Mouse (Mus musculus): ENCODE measurements around the gene Pgm2l1. TPM values are rescaled to one million over a fixed set of nuclear protein-coding genes. Genes with fewer than 3 reads are reported as not detected.

Pgm2l1 gene
- polyA plus RNA-seq, 1 experiment from 2014 or later: 9.2 TPM

DNA sequence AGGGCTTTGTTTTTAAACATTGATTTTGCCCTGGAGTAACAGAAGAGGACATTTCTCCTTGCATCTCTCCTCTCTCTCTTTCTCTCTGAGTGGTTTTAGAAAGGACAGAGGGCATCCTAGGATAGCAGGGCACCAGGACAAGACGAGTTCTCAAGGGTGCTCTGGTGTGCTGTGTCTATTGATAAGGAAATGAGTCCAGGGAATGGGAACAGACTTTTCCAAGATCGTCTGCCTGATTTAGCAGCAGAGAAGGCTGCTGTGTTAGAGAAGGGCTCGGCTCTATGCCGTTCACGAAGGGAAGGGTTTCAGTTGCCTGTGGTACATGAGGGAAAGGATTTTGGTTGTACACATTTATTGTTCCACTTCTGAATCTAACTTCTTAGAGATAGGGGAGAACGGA is 82.5 kb downstream of the Pgm2l1 start:
- no peak overlapping the region for H3K4me3 ChIP-seq (ENCODE audit: low read depth, low read length)
- peak overlapping the region; percentile 52 for H3K27ac ChIP-seq (ENCODE audit: low read depth, low read length)
- H3K9ac ChIP-seq (ENCODE audit: low read length): peak overlapping the region; percentile 18; the same call in 1 of the 2 replicates
- ATAC-seq: peak; percentile 30; the same call in 1 of the 2 replicates
- peak; percentile 33 for DNase-seq (ENCODE audit: low spot score)
- H3K4me2 ChIP-seq (ENCODE audit: low read length): no peak overlapping the region
- H3K27me3 ChIP-seq (replicated peaks; ENCODE audit: control insufficient read depth, insufficient read depth, low read length): no peaks in the 10 kb centered on the region
- peaks cover 23% of the 10 kb centered on the region for H3K4me1 ChIP-seq (ENCODE audit: control insufficient read depth, insufficient read depth, low read length)
- WGBS: 19% methylated on average over 6 of the region's 6 CpGs
- H3K36me3 ChIP-seq (ENCODE audit: control insufficient read depth, insufficient read depth, low read length): no peaks in the 10 kb centered on the region
- H3K9me3 ChIP-seq (replicated peaks; ENCODE audit: control insufficient read depth, low read length): no peaks in the 10 kb centered on the region

DNA sequence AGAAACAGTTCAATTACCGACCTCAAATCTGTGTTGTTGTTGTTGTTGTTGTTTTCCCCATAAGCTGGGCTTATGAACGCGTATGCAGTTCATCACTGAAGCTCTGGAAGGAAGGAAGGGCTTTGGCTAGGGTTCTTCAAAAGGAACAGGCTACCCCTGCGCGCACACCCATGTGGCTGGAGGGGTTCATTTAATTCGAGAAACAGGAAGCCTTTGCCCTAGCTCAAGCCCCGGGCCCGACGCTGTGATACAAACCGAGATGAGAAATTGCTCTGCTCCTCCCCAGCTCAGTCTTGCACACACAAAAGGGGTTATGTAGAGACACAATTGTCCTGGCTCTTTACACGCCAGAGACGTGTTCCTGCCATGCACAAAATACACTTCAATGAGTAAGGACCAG is 83.1 kb downstream of the Pgm2l1 start:
- H3K27ac ChIP-seq (ENCODE audit: low read depth, low read length): peak overlapping the region; percentile 52; the same call in 1 of the 2 replicates
- H3K4me1 ChIP-seq (ENCODE audit: control insufficient read depth, insufficient read depth, low read length): peaks cover 23% of the 10 kb centered on the region
- no peak overlapping the region for H3K4me2 ChIP-seq (ENCODE audit: low read length)
- no peaks in the 10 kb centered on the region for H3K27me3 ChIP-seq (replicated peaks; ENCODE audit: control insufficient read depth, insufficient read depth, low read length)
- DNase-seq (ENCODE audit: low spot score) (no peak), ATAC-seq (no peak)
- H3K36me3 ChIP-seq (ENCODE audit: control insufficient read depth, insufficient read depth, low read length): no peaks in the 10 kb centered on the region
- WGBS: 86% methylated on average over 12 of the region's 12 CpGs
- no peak overlapping the region for H3K4me3 ChIP-seq (ENCODE audit: low read depth, low read length)
- no peaks in the 10 kb centered on the region for H3K9me3 ChIP-seq (replicated peaks; ENCODE audit: control insufficient read depth, low read length)
- peak overlapping the region; percentile 18; the same call in 1 of the 2 replicates for H3K9ac ChIP-seq (ENCODE audit: low read length)

DNA sequence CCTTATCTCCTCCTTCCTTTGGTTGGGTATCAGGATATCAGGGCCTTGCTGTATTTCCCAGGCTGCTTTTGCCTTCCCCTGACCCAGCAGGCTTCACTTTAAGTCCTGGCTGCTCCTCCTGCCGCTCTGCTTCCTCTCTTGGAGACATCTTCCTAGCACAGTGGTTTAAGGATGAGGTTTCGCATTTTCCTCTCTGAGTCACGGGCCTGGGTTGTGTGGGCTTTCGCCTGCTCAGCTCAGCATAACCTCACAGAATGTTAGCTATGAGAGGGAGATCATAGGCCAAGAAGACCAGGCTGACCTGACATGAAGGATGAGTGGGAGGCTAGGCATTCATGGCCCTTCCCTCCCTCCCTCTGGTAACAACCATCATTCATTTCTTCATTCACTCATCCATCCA is 85.5 kb downstream of the Pgm2l1 start:
- 91% methylated on average over 4 of the region's 4 CpGs for WGBS
- ATAC-seq: no peak
- H3K9me3 ChIP-seq (replicated peaks; ENCODE audit: control insufficient read depth, low read length): no peaks in the 10 kb centered on the region

DNA sequence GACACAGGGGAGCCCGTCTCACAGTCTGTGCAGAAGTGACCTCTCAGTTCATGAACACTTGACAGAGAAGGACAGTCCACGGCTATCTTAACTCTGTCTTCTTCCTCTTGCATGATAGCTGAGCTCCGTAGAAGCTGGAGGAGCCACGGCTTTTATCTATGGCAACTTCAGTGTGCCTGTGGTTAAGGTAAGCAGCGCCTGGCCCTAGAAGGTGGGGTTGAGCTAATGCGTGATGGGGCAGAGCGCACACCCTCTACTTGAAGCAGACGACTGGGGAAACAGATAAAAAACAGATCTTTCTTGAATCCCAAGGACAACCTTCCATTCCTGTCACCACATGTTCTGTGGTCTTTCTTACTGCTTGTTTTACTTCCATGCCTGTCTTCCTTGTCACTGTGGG is 89.7 kb downstream of the Pgm2l1 start:
- no peak for ATAC-seq
- Histone ChIP-seq H3K27ac (ENCODE audit: low read depth, low read length) (no peak overlapping the region), H3K9me3 (replicated peaks; ENCODE audit: control insufficient read depth, low read length) (no peaks in the 10 kb centered on the region), H3K4me3 (ENCODE audit: low read depth, low read length) (no peak overlapping the region), H3K4me1 (ENCODE audit: control insufficient read depth, insufficient read depth, low read length) (no peaks in the 10 kb centered on the region), H3K27me3 (replicated peaks; ENCODE audit: control insufficient read depth, insufficient read depth, low read length) (no peaks in the 10 kb centered on the region), H3K4me2 (ENCODE audit: low read length) (no peak overlapping the region), H3K9ac (ENCODE audit: low read length) (no peak overlapping the region), H3K36me3 (ENCODE audit: control insufficient read depth, insufficient read depth, low read length) (no peaks in the 10 kb centered on the region)
- 95% methylated on average over 8 of the region's 8 CpGs for WGBS
- no peak for DNase-seq (ENCODE audit: low spot score)

More for the DNA sequence above, 85.5 kb downstream of the Pgm2l1 start:
- no peak overlapping the region for H3K27ac ChIP-seq (ENCODE audit: low read depth, low read length)
- H3K4me1 ChIP-seq (ENCODE audit: control insufficient read depth, insufficient read depth, low read length): peaks cover 19% of the 10 kb centered on the region
- DNase-seq (ENCODE audit: low spot score): no peak
- no peak overlapping the region for H3K9ac ChIP-seq (ENCODE audit: low read length)
- no peaks in the 10 kb centered on the region for H3K36me3 ChIP-seq (ENCODE audit: control insufficient read depth, insufficient read depth, low read length)
- no peaks in the 10 kb centered on the region for H3K27me3 ChIP-seq (replicated peaks; ENCODE audit: control insufficient read depth, insufficient read depth, low read length)
- no peak overlapping the region for H3K4me3 ChIP-seq (ENCODE audit: low read depth, low read length)
- H3K4me2 ChIP-seq (ENCODE audit: low read length): no peak overlapping the region

DNA sequence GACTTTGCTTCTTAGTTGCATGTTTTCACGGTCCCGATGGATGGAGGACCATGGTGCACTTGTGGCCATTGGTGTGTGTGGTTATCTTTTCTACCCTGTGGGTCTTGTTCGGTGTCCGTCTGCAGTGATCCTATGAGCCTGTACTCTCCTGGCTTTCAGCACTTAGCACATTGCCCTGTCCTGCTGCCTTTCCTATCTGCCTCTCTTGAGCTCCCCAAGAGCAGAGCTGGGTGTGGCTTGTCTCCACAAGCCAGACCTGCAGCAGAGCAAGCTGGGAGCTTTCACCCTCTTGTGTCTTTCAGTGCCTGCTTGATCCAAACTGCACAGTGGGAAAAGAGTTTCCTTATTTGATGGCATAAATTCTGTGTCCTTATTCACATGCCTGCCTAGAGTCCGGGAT is 90.3 kb downstream of the Pgm2l1 start:
- Histone ChIP-seq H3K4me2 (ENCODE audit: low read length) (no peak overlapping the region), H3K36me3 (ENCODE audit: control insufficient read depth, insufficient read depth, low read length) (no peaks in the 10 kb centered on the region), H3K9ac (ENCODE audit: low read length) (no peak overlapping the region), H3K27me3 (replicated peaks; ENCODE audit: control insufficient read depth, insufficient read depth, low read length) (no peaks in the 10 kb centered on the region), H3K4me3 (ENCODE audit: low read depth, low read length) (no peak overlapping the region), H3K9me3 (replicated peaks; ENCODE audit: control insufficient read depth, low read length) (no peaks in the 10 kb centered on the region), H3K27ac (ENCODE audit: low read depth, low read length) (no peak overlapping the region), H3K4me1 (ENCODE audit: control insufficient read depth, insufficient read depth, low read length) (no peaks in the 10 kb centered on the region)
- DNase-seq (ENCODE audit: low spot score) (no peak), ATAC-seq (no peak)
- 95% methylated on average over 5 of the region's 5 CpGs for WGBS

DNA sequence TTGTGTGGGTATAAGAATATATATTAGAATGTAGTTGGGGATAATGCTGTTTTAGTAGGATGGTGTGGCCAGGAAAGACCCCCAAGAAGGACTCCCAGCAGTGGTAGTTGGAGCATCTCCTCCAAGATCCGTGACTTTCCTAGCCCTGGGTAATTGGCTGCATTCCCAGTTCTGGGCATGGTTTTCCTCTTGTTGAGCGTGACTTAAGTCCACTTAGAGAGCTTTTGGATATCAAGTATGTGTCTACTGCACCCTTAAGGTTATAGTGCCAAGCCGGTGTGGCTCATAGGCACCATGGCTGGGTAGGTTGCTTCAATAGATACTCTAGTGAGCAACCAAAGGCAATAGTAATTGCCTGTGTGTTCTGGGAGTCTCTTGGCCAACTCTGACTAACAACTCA is 96.5 kb downstream of the Pgm2l1 start:
- DNase-seq (ENCODE audit: low spot score) (no peak), ATAC-seq (no peak)
- 92% methylated on average over 3 of the region's 3 CpGs for WGBS

DNA sequence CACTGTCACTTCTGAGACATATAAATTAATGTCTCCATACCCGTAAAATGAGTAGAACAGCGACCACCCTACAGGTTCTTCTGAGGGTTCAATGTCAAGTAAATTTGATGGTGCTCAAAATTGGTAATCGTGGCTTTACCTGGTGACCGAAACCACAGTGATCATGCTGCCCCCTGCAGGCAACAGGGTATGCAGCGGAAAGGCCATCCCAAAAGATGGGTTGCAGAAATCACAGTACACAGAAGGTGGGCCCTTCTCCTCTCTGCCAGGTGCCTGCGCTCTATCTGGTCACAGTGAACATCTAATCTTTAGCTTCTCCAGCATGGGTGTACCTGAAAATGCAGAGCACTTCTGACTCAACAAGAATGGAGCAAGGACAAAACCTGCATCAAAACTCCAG is 98.3 kb downstream of the Pgm2l1 start:
- no peak overlapping the region for H3K9ac ChIP-seq (ENCODE audit: low read length)
- peaks cover 49% of the 10 kb centered on the region for H3K36me3 ChIP-seq (ENCODE audit: control insufficient read depth, insufficient read depth, low read length)
- H3K27ac ChIP-seq (ENCODE audit: low read depth, low read length): no peak overlapping the region
- H3K4me2 ChIP-seq (ENCODE audit: low read length): no peak overlapping the region
- DNase-seq (ENCODE audit: low spot score): peak; percentile 65
- no peaks in the 10 kb centered on the region for H3K27me3 ChIP-seq (replicated peaks; ENCODE audit: control insufficient read depth, insufficient read depth, low read length)
- WGBS: 85% methylated on average over 6 of the region's 6 CpGs
- H3K9me3 ChIP-seq (replicated peaks; ENCODE audit: control insufficient read depth, low read length): no peaks in the 10 kb centered on the region
- ATAC-seq: no peak
- no peaks in the 10 kb centered on the region for H3K4me1 ChIP-seq (ENCODE audit: control insufficient read depth, insufficient read depth, low read length)
- H3K4me3 ChIP-seq (ENCODE audit: low read depth, low read length): no peak overlapping the region

More for the DNA sequence above, 96.5 kb downstream of the Pgm2l1 start:
- no peak overlapping the region for H3K9ac ChIP-seq (ENCODE audit: low read length)
- H3K9me3 ChIP-seq (replicated peaks; ENCODE audit: control insufficient read depth, low read length): no peaks in the 10 kb centered on the region
- H3K36me3 ChIP-seq (ENCODE audit: control insufficient read depth, insufficient read depth, low read length): peaks cover 33% of the 10 kb centered on the region
- H3K4me3 ChIP-seq (ENCODE audit: low read depth, low read length): no peak overlapping the region
- H3K27ac ChIP-seq (ENCODE audit: low read depth, low read length): no peak overlapping the region
- H3K27me3 ChIP-seq (replicated peaks; ENCODE audit: control insufficient read depth, insufficient read depth, low read length): no peaks in the 10 kb centered on the region
- H3K4me2 ChIP-seq (ENCODE audit: low read length): no peak overlapping the region
- no peaks in the 10 kb centered on the region for H3K4me1 ChIP-seq (ENCODE audit: control insufficient read depth, insufficient read depth, low read length)

DNA sequence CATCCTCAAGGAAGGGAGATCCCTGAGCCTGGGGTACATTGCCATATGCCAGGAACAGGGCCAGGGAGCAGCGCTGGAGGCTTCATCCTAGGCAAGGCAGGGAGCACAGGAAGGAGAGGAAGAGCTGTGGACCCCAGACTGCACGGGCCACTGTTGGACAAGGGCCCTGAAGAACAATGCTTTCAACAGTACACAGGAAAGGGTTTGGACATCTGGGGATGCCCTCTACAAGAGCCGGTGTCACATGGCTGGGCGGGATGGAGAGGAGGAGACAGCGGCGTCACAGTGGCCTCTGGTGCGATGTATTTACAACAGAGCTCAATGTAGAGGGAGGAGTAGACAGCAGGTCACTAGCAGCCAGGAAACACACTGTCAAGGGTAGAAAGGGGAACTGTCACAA is 100.3 kb downstream of the Pgm2l1 start:
- 91% methylated on average over 7 of the region's 7 CpGs for WGBS
- DNase-seq (ENCODE audit: low spot score): no peak
- Histone ChIP-seq H3K27ac (ENCODE audit: low read depth, low read length) (no peak overlapping the region), H3K9ac (ENCODE audit: low read length) (no peak overlapping the region), H3K4me1 (ENCODE audit: control insufficient read depth, insufficient read depth, low read length) (no peaks in the 10 kb centered on the region), H3K4me2 (ENCODE audit: low read length) (no peak overlapping the region), H3K36me3 (ENCODE audit: control insufficient read depth, insufficient read depth, low read length) (peaks cover 68% of the 10 kb centered on the region), H3K27me3 (replicated peaks; ENCODE audit: control insufficient read depth, insufficient read depth, low read length) (no peaks in the 10 kb centered on the region), H3K4me3 (ENCODE audit: low read depth, low read length) (no peak overlapping the region), H3K9me3 (replicated peaks; ENCODE audit: control insufficient read depth, low read length) (no peaks in the 10 kb centered on the region)
- ATAC-seq: no peak

Measured in forebrain, embryonic 14.5 days (tissue).